Mouse (Mus musculus): ENCODE measurements around the gene Hk1. TPM values are rescaled to one million over a fixed set of nuclear protein-coding genes. Genes with fewer than 3 reads are reported as not detected.
A peak's percentile ranks its signal among the peaks of the same experiment; 100 is the strongest.

Gene Hk1
- polyA plus RNA-seq, 1 experiment from 2014 or later: 62.6 TPM

- Histone ChIP-seq H3K4me3 (replicated peaks; ENCODE audit: low read depth, low read length) (peak overlapping the region; percentile 75), H3K4me2 (ENCODE audit: low read length) (peak overlapping the region; percentile 89), H3K27ac (peak overlapping the region; percentile 87), H3K4me1 (replicated peaks; ENCODE audit: insufficient read depth, low read length) (peaks cover 37% of the 10 kb centered on the region), H3K9ac (ENCODE audit: low read depth, low read length) (peak overlapping the region; percentile 74), H3K36me3 (ENCODE audit: insufficient read depth, low read length) (no peaks in the 10 kb centered on the region), H3K9me3 (replicated peaks; ENCODE audit: low read length) (no peaks in the 10 kb centered on the region), H3K27me3 (ENCODE audit: insufficient read depth, low read length) (no peaks in the 10 kb centered on the region)
- WGBS: 18% methylated on average over 5 of the region's 5 CpGs
- TF ChIP-seq CTCF (IDR thresholded peaks at IDR 0.05; ENCODE audit: low read depth): no peak
- ATAC-seq (replicated peaks; ENCODE audit: low FRiP score, low read depth): no peak
- no peak for DNase-seq (ENCODE audit: low spot score)
Observed at GRCm38 (mm10) chr10:62338626-62339025, 41.1 kb downstream of the Hk1 start.

DNA sequence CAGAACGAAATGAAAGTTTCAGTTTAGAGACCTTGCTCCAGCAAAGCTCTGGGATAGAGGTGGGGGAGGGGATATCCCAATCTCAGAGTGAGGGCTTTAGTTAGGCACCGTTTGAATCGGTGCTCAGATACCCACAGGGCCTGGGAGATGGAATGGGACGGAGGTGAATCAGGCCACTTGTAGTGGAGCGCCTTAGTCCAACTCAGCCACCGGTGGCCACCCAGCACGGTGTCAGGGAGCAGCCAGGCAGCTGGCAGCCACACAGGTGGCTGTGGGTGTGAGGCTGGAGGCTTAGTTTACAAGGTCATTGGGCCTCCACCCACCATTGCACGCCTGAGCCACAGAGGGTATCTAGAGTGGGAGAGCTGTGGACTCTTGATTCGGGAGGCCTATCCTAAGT, 41.5 kb downstream of the Hk1 start:
- no peak for ATAC-seq (replicated peaks; ENCODE audit: low FRiP score, low read depth)
- WGBS: 33% methylated on average over 9 of the region's 9 CpGs
- Histone ChIP-seq H3K27me3 (ENCODE audit: insufficient read depth, low read length) (no peaks in the 10 kb centered on the region), H3K27ac (peak overlapping the region; percentile 87), H3K4me1 (replicated peaks; ENCODE audit: insufficient read depth, low read length) (peaks cover 37% of the 10 kb centered on the region), H3K4me3 (replicated peaks; ENCODE audit: low read depth, low read length) (peak overlapping the region; percentile 75; the same call in 1 of the 2 replicates), H3K36me3 (ENCODE audit: insufficient read depth, low read length) (no peaks in the 10 kb centered on the region), H3K4me2 (ENCODE audit: low read length) (peak overlapping the region; percentile 89), H3K9me3 (replicated peaks; ENCODE audit: low read length) (no peaks in the 10 kb centered on the region), H3K9ac (ENCODE audit: low read depth, low read length) (no peak overlapping the region)
- TF ChIP-seq CTCF (IDR thresholded peaks at IDR 0.05; ENCODE audit: low read depth): no peak
- DNase-seq (ENCODE audit: low spot score): peak; percentile 28

GRCm38 (mm10) chr10:62336601-62337578, 42.8 kb downstream of the Hk1 start:
- DNase-seq (ENCODE audit: low spot score) (peak; percentile 29), ATAC-seq (replicated peaks; ENCODE audit: low FRiP score, low read depth) (no peak)
- H3K9ac ChIP-seq (ENCODE audit: low read depth, low read length): no peak overlapping the region
- H3K4me3 ChIP-seq (replicated peaks; ENCODE audit: low read depth, low read length): no peak overlapping the region
- peak overlapping the region; percentile 39 for H3K27ac ChIP-seq
- H3K36me3 ChIP-seq (ENCODE audit: insufficient read depth, low read length): no peaks in the 10 kb centered on the region
- H3K4me2 ChIP-seq (ENCODE audit: low read length): no peak overlapping the region; the same call in 1 of the 2 replicates
- H3K9me3 ChIP-seq (replicated peaks; ENCODE audit: low read length): no peaks in the 10 kb centered on the region
- peaks cover 40% of the 10 kb centered on the region for H3K4me1 ChIP-seq (replicated peaks; ENCODE audit: insufficient read depth, low read length)
- 26% methylated on average over 12 of the region's 12 CpGs for WGBS
- H3K27me3 ChIP-seq (ENCODE audit: insufficient read depth, low read length): no peaks in the 10 kb centered on the region
- no peak for TF ChIP-seq CTCF (IDR thresholded peaks at IDR 0.05; ENCODE audit: low read depth)

DNA sequence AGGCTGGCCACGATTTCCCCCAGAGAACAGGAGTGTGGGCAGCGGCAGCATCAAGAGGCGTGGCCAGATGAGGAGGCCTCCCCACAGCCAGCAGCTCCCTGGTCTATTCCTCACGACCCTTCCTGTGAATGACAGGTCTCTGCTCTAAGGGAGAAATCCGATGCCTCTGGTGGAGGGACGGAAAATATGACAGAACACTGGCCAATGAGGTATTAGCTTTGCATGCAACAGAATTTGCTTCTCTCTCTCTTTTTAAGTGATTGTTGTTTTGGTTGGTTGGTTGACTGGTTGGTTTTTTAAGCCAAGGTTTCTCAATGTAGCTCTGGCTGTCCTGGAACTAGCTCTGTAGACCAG, 44.3 kb downstream of the Hk1 start:
- TF ChIP-seq CTCF (IDR thresholded peaks at IDR 0.05; ENCODE audit: low read depth): no peak
- DNase-seq (ENCODE audit: low spot score): no peak
- H3K4me2 ChIP-seq (ENCODE audit: low read length): no peak overlapping the region
- H3K4me1 ChIP-seq (replicated peaks; ENCODE audit: insufficient read depth, low read length): peaks cover 34% of the 10 kb centered on the region
- H3K36me3 ChIP-seq (ENCODE audit: insufficient read depth, low read length): no peaks in the 10 kb centered on the region
- H3K9ac ChIP-seq (ENCODE audit: low read depth, low read length): no peak overlapping the region
- ATAC-seq (replicated peaks; ENCODE audit: low FRiP score, low read depth): no peak
- no peaks in the 10 kb centered on the region for H3K27me3 ChIP-seq (ENCODE audit: insufficient read depth, low read length)
- no peak overlapping the region for H3K4me3 ChIP-seq (replicated peaks; ENCODE audit: low read depth, low read length)
- H3K27ac ChIP-seq: no peak overlapping the region
- 21% methylated on average over 6 of the region's 6 CpGs for WGBS
- no peaks in the 10 kb centered on the region for H3K9me3 ChIP-seq (replicated peaks; ENCODE audit: low read length)

DNA sequence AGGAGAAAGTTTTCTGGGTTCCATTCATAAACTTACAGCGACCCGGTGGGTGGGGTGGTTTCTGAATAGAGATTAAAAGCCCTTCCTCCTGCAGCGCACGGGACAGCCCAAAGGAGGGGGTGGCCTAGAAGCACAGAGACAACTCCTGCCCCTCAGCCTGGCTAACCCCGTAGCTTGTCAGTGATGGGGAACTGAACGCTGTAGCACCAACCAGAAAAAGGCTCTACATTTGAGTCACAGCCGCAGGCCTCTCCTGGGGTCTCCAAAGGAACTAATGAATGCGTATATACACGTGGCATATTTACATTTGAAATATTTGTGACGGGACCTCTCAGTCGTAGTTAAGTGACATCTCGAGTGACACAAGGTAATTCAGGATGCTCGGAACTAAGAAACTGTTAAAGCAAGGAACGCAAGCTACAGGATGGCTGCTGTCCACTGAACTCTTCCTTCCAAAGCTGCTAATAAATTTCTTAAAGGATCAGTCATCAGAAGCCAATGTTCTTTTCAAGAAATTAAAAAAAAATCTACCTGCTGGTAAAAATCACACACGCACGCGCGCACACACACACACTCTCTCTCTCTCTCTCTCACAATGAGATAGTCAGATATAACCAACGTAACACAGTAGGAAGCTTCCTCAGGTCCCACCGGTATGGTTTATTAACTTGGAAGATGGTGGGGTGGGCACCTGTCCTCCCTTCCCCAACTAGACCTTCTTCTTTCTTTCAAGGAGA, 44.9 kb downstream of the Hk1 start:
- no peak for DNase-seq (ENCODE audit: low spot score)
- H3K4me1 ChIP-seq (replicated peaks; ENCODE audit: insufficient read depth, low read length): peaks cover 38% of the 10 kb centered on the region
- no peaks in the 10 kb centered on the region for H3K9me3 ChIP-seq (replicated peaks; ENCODE audit: low read length)
- no peak overlapping the region for H3K27ac ChIP-seq
- no peak overlapping the region for H3K4me2 ChIP-seq (ENCODE audit: low read length)
- no peak for TF ChIP-seq CTCF (IDR thresholded peaks at IDR 0.05; ENCODE audit: low read depth)
- no peaks in the 10 kb centered on the region for H3K36me3 ChIP-seq (ENCODE audit: insufficient read depth, low read length)
- WGBS: 61% methylated on average over 20 of the region's 20 CpGs
- no peaks in the 10 kb centered on the region for H3K27me3 ChIP-seq (ENCODE audit: insufficient read depth, low read length)
- H3K9ac ChIP-seq (ENCODE audit: low read depth, low read length): no peak overlapping the region
- H3K4me3 ChIP-seq (replicated peaks; ENCODE audit: low read depth, low read length): no peak overlapping the region
- no peak for ATAC-seq (replicated peaks; ENCODE audit: low FRiP score, low read depth)

GRCm38 (mm10) chr10:62333269-62333668, 46.4 kb downstream of the Hk1 start:
- no peak overlapping the region for H3K27ac ChIP-seq
- H3K36me3 ChIP-seq (ENCODE audit: insufficient read depth, low read length): no peaks in the 10 kb centered on the region
- no peak overlapping the region for H3K4me2 ChIP-seq (ENCODE audit: low read length)
- H3K9ac ChIP-seq (ENCODE audit: low read depth, low read length): no peak overlapping the region
- H3K9me3 ChIP-seq (replicated peaks; ENCODE audit: low read length): no peaks in the 10 kb centered on the region
- no peak for TF ChIP-seq CTCF (IDR thresholded peaks at IDR 0.05; ENCODE audit: low read depth)
- 74% methylated on average over 14 of the region's 14 CpGs for WGBS
- no peak for DNase-seq (ENCODE audit: low spot score)
- peaks cover 34% of the 10 kb centered on the region for H3K4me1 ChIP-seq (replicated peaks; ENCODE audit: insufficient read depth, low read length)
- H3K27me3 ChIP-seq (ENCODE audit: insufficient read depth, low read length): no peaks in the 10 kb centered on the region
- H3K4me3 ChIP-seq (replicated peaks; ENCODE audit: low read depth, low read length): no peak overlapping the region
- no peak for ATAC-seq (replicated peaks; ENCODE audit: low FRiP score, low read depth)
